Mouse (Mus musculus): ENCODE data around the gene Huwe1. TPM values are rescaled to one million over a fixed set of nuclear protein-coding genes. Genes with fewer than 3 reads are reported as not detected.

The Huwe1 gene
- total RNA-seq (2012; rRNA removed), result 304 and 351 TPM in 2 replicates

- H3K9ac ChIP-seq (ENCODE audit: insufficient read depth, low read depth, low read length, poor library complexity, severe bottlenecking), result peak within 1 kb of the TSS; percentile 89
- H3K27ac ChIP-seq (ENCODE audit: insufficient read depth, low read depth, low read length, poor library complexity, severe bottlenecking), result peak within 1 kb of the TSS; percentile 79
- no peaks in the 10 kb centered on the region for H3K36me3 ChIP-seq (ENCODE audit: control insufficient read depth, insufficient read depth, low read length, poor library complexity, severe bottlenecking)
- no peak for TF ChIP-seq CHD2 (IDR thresholded peaks at IDR 0.05; ENCODE audit: low read depth, low read length)
- no peak for TF ChIP-seq MAFK (IDR thresholded peaks at IDR 0.05; ENCODE audit: insufficient read depth, low read depth, low read length)
- TF ChIP-seq HCFC1 (IDR thresholded peaks at IDR 0.05; ENCODE audit: borderline replicate concordance, insufficient read depth, low read length), result no peak
- no peak for TF ChIP-seq ZNF384 (IDR thresholded peaks at IDR 0.05; ENCODE audit: low read depth, low read length)
- no peak for TF ChIP-seq ZC3H11A (IDR thresholded peaks at IDR 0.05; ENCODE audit: borderline replicate concordance, low read depth, low read length)
- peak within 1 kb of the TSS; percentile 63 to 81 for H3K4me3 ChIP-seq (ENCODE audit: insufficient read depth in 1 of 2, low read depth in 1 of 2, low read length in 2 of 2, poor library complexity in 1 of 2, severe bottlenecking in 1 of 2)
- H3K9me3 ChIP-seq (ENCODE audit: control insufficient read depth, insufficient read depth, low read depth, low read length), result no peaks in the 10 kb centered on the region
- H3K4me1 ChIP-seq (ENCODE audit: control insufficient read depth in 2 of 2, insufficient read depth in 2 of 2, low read length in 2 of 2, poor library complexity in 1 of 2), result no peaks in the 10 kb centered on the region; a peak in 1 of 4 replicates
- in situ Hi-C loops (cut with MboI; ENCODE audit: low sequenced_read_pairs in 2 of 2, unreplicated experiment in 2 of 2), result no loop called here
- peak; percentile 34 for DNase-seq (ENCODE audit: low read depth, low spot score)
Observed at GRCm38 (mm10) chrX:151800701-151801511, at the start of gene Huwe1. Gene Huwe1 (plus strand): TSS chrX:151800807.

GRCm38 (mm10) chrX:151780348-151780747 lies 20.3 kb upstream of the Huwe1 start:
- no peak overlapping the region for H3K27ac ChIP-seq (ENCODE audit: insufficient read depth, low read depth, low read length, poor library complexity, severe bottlenecking)
- no peaks in the 10 kb centered on the region for H3K9me3 ChIP-seq (ENCODE audit: control insufficient read depth, insufficient read depth, low read depth, low read length)
- no peak overlapping the region for H3K9ac ChIP-seq (ENCODE audit: insufficient read depth, low read depth, low read length, poor library complexity, severe bottlenecking)
- no peaks in the 10 kb centered on the region for H3K4me1 ChIP-seq (ENCODE audit: control insufficient read depth in 2 of 2, insufficient read depth in 2 of 2, low read length in 2 of 2, poor library complexity in 1 of 2)
- TF ChIP-seq ZNF384 (IDR thresholded peaks at IDR 0.05; ENCODE audit: low read depth, low read length), result no peak
- TF ChIP-seq CHD2 (IDR thresholded peaks at IDR 0.05; ENCODE audit: low read depth, low read length), result no peak
- TF ChIP-seq HCFC1 (IDR thresholded peaks at IDR 0.05; ENCODE audit: borderline replicate concordance, insufficient read depth, low read length), result no peak
- no peak for TF ChIP-seq MAFK (IDR thresholded peaks at IDR 0.05; ENCODE audit: insufficient read depth, low read depth, low read length)
- TF ChIP-seq ZC3H11A (IDR thresholded peaks at IDR 0.05; ENCODE audit: borderline replicate concordance, low read depth, low read length), result no peak
- no peak for DNase-seq (ENCODE audit: low read depth, low spot score)
- in situ Hi-C loops (cut with MboI; ENCODE audit: low sequenced_read_pairs in 2 of 2, unreplicated experiment in 2 of 2), result no loop called here
- H3K36me3 ChIP-seq (ENCODE audit: control insufficient read depth, insufficient read depth, low read length, poor library complexity, severe bottlenecking), result no peaks in the 10 kb centered on the region
- H3K4me3 ChIP-seq (ENCODE audit: insufficient read depth in 1 of 2, low read depth in 1 of 2, low read length in 2 of 2, poor library complexity in 1 of 2, severe bottlenecking in 1 of 2), result no peak overlapping the region

GRCm38 (mm10) chrX:151782939-151783338 lies 17.7 kb upstream of the Huwe1 start:
- Histone ChIP-seq H3K36me3 (ENCODE audit: control insufficient read depth, insufficient read depth, low read length, poor library complexity, severe bottlenecking) (no peaks in the 10 kb centered on the region), H3K4me1 (ENCODE audit: control insufficient read depth in 2 of 2, insufficient read depth in 2 of 2, low read length in 2 of 2, poor library complexity in 1 of 2) (no peaks in the 10 kb centered on the region), H3K9me3 (ENCODE audit: control insufficient read depth, insufficient read depth, low read depth, low read length) (no peaks in the 10 kb centered on the region), H3K9ac (ENCODE audit: insufficient read depth, low read depth, low read length, poor library complexity, severe bottlenecking) (no peak overlapping the region), H3K27ac (ENCODE audit: insufficient read depth, low read depth, low read length, poor library complexity, severe bottlenecking) (no peak overlapping the region), H3K4me3 (ENCODE audit: insufficient read depth in 1 of 2, low read depth in 1 of 2, low read length in 2 of 2, poor library complexity in 1 of 2, severe bottlenecking in 1 of 2) (no peak overlapping the region)
- DNase-seq (ENCODE audit: low read depth, low spot score), result no peak
- no peak for TF ChIP-seq HCFC1 (IDR thresholded peaks at IDR 0.05; ENCODE audit: borderline replicate concordance, insufficient read depth, low read length)
- in situ Hi-C loops (cut with MboI; ENCODE audit: low sequenced_read_pairs in 2 of 2, unreplicated experiment in 2 of 2), result no loop called here

GRCm38 (mm10) chrX:151792766-151793165 lies 7.8 kb upstream of the Huwe1 start:
- Histone ChIP-seq H3K9me3 (ENCODE audit: control insufficient read depth, insufficient read depth, low read depth, low read length) (no peaks in the 10 kb centered on the region), H3K4me3 (ENCODE audit: insufficient read depth in 1 of 2, low read depth in 1 of 2, low read length in 2 of 2, poor library complexity in 1 of 2, severe bottlenecking in 1 of 2) (no peak overlapping the region), H3K27ac (ENCODE audit: insufficient read depth, low read depth, low read length, poor library complexity, severe bottlenecking) (no peak overlapping the region), H3K36me3 (ENCODE audit: control insufficient read depth, insufficient read depth, low read length, poor library complexity, severe bottlenecking) (no peaks in the 10 kb centered on the region), H3K9ac (ENCODE audit: insufficient read depth, low read depth, low read length, poor library complexity, severe bottlenecking) (no peak overlapping the region), H3K4me1 (ENCODE audit: control insufficient read depth in 2 of 2, insufficient read depth in 2 of 2, low read length in 2 of 2, poor library complexity in 1 of 2) (no peaks in the 10 kb centered on the region)
- peak; percentile 54 for DNase-seq (ENCODE audit: low read depth, low spot score)
- in situ Hi-C loops (cut with MboI; ENCODE audit: low sequenced_read_pairs in 2 of 2, unreplicated experiment in 2 of 2), result no loop called here
- TF ChIP-seq ZC3H11A (IDR thresholded peaks at IDR 0.05; ENCODE audit: borderline replicate concordance, low read depth, low read length) (no peak), ZNF384 (IDR thresholded peaks at IDR 0.05; ENCODE audit: low read depth, low read length) (no peak), MAFK (IDR thresholded peaks at IDR 0.05; ENCODE audit: insufficient read depth, low read depth, low read length) (no peak), CHD2 (IDR thresholded peaks at IDR 0.05; ENCODE audit: low read depth, low read length) (no peak), HCFC1 (IDR thresholded peaks at IDR 0.05; ENCODE audit: borderline replicate concordance, insufficient read depth, low read length) (no peak)
